Mouse (Mus musculus): ENCODE data around the gene Guca2b.
"Not testable (repeated sequence)": the region's sequence is repeated elsewhere in the genome, so short reads cannot be mapped to it uniquely, and the experiment has no call there.

The Guca2b gene

DNA sequence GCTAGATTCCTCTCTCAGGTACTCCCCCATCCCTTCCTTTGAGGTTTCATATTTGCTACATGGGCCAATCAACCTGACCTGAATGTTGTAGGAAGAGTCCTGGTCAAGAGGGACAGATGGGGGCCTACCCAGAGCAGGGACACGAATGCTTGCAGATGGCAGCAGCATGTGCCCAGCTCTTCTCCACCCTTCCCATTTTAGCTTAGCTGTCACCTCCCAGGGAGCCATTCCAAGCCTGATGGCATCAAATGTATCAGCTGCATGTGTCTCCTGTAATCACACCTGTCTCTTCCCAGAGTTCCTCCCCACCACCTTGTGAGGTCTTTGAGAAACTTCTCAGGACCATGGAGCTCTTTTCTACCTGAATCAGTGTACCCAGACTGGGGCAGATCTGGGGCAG, 1.7 kb downstream of the Guca2b start:
- DNase-seq (ENCODE audit: low read depth, low spot score): no peak

DNA sequence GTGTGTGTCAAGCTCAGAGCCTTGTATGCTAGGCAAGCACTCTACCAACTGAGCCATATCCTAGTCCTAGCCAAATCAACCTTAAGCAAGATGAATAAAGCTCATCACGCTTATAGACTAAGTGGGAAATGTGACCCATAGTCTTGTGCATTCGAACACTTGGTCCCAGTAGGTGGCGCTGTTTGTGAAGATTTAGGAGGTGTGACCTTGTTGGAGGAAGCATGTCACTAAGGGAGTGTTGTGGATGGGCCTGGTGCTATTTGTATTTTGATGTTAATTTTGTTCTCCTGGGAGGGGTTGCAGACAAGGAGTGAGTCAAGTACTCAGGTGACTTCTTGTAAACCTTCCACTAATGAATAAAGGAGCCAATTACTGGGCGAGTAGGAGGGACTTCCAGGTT, 16.1 kb downstream of the Guca2b start:
- peak; percentile 93 for DNase-seq (ENCODE audit: low read depth, low spot score)

GRCm38 (mm10) chr4:119638656-119639055, 20.1 kb downstream of the Guca2b start:
- DNase-seq (ENCODE audit: low read depth, low spot score): peak; percentile 66

- no peak for DNase-seq (ENCODE audit: low read depth, low spot score)
These were observed 20.8 kb downstream of the Guca2b start for GRCm38 (mm10) chr4:119637946-119638345.

DNA sequence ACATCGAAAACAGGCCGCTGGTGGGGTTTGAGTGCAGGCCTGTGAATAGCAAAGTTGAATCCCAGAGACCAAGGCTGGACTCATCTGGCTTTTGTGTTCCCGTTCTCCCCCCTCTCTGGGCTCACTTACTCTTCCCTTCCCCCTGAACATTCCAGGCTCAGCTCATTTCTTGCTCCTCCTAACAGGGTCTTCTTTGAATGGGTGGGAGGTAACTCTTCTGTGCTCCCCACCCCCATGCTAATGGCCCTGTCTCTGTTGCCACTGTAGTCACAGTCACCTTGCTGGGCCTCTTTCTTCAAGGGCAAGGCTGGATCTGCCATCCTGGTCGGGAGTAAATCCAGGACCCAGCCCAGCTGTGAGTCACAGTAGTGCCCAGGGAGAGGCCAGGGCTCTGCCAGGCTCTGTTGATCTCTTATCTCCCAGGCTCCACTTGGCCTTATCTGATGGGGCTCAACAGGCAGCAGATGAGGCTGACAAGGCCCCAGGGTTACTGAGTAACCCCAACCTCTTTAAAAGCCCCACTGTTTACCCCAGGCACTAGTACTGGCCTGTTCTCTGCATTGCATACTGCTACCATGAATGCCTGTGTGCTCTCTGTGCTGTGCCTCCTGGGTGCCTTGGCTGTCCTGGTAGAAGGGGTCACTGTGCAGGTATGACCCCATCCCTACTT, 21.4 kb downstream of the Guca2b start, which contains the start of gene Guca2a:
Gene Guca2a, plus strand, starts transcription at position 529 of the 670 bp plus-strand sequence.
- peak; percentile 66 for DNase-seq (ENCODE audit: low read depth, low spot score)

DNA sequence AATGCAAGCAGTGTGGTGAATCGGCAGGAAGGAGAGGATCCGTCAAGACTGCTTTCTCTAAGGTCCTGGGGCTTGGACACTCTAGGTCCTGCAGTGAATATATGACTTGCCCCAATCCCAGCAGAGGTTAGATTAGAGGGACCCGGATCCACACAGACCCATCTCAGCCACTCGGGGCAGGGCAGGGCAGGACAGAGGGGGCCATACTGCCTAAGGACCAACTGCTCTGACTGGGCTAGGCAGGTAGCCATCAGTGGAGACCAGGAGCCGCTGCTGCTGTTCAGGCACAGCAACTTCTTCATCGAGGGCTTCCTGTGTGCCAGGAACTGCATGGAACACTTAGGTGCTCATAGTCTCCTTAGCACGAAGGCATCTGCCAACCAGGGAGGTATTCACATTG, 22.0 kb downstream of the Guca2b start:
- DNase-seq (ENCODE audit: low read depth, low spot score): no peak

- peak; percentile 44 for DNase-seq (ENCODE audit: low read depth, low spot score)
These were observed 23.1 kb downstream of the Guca2b start for GRCm38 (mm10) chr4:119635686-119636085.

DNA sequence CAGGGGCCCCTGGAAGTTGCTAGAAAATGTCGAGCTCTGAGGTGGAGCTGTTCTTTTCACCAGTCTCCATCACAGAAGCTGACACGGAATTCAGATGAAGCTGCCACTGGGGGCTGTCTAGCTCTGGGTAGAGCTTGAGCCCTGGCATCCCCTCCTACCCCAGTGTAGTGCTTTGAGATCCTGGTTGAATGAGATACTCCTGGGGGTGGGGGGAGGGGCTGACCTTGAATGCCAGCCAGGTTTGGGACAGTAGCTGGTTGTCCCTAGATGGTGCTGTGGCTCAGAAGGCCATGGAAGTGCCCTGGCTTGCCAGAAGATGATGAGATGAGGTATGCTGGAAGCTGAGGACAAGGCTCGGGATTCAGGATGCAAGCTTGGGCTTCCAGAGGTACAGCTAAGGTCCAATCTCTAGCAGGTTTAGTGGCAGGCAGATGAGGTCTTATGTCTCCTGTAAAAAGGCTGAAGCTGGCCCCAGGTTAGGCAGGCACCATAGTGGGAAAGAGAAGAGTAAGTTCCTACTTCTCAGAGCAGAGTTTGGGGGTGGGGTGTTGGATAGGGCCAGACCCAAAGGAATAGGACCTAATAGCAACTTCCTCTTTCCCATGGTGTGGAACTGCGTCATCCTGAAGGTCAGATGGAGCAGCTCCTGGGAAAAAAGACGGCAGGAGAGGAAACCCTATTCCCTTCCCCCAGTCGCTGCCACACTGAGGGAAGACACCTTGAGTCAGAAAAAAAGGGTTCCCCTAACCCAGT, 23.7 kb downstream of the Guca2b start:
- no peak for DNase-seq (ENCODE audit: low read depth, low spot score)

DNA sequence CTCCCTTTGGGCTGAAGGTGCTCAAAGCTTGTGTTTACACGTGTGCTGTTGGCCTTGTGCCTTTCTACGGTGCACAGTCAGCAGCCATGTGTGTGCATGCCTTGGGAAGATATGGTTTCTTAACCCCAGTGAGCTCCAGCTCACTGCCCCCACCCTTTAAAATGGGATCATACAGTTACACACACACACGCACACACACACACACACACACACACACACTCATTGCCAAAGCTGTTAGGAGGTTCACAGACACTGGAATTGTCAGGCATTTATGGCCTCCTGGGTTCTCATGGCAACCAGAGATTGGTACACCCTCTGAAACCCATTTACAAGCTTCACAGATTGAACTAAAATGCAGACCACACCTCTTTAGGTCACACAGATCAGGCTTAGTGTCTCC, 24.8 kb downstream of the Guca2b start:
- no peak for DNase-seq (ENCODE audit: low read depth, low spot score)

DNA sequence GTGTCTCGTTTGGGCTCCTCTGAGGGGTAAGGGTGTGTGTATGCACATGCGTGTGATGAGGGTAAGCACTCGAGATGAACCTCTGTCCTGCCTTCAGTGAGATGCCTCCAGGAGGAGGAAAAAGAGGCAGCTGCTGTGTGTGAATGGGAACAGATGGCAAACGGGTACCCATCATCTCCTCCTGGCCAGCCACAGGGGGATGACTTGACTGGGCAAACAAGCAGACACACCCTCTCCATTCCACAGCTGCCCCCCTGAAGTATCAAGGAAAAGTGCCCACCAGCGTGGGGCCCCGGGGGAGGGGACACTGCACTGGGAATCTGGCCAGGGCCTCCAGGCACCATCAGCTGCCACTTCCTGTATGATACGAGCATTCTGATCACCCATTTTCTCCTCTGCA, 25.4 kb downstream of the Guca2b start:
- DNase-seq (ENCODE audit: low read depth, low spot score): no peak

DNA sequence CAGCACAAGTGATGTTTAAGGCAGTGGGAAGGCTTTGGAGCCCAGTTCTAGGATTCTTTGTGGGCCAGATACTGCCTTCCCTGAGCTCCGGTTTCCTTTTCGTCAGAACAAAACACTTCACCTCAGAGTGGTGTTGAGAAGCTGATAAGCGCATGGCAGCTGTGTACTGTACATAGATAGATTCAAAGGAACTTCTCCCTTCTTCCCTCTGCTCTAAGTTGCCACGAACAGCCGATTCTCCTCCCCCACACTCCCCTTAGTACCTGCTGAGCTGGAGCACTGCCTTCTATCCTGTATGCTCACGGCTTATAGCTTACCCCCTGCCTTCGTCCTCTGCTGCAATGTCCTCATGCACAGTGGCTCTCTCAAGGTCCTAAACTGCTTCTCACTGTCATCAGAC, 26.0 kb downstream of the Guca2b start:
- DNase-seq (ENCODE audit: low read depth, low spot score): no peak

- peak; percentile 89 for DNase-seq (ENCODE audit: low read depth, low spot score)
These were observed 27.4 kb downstream of the Guca2b start for GRCm38 (mm10) chr4:119631115-119631919.

DNA sequence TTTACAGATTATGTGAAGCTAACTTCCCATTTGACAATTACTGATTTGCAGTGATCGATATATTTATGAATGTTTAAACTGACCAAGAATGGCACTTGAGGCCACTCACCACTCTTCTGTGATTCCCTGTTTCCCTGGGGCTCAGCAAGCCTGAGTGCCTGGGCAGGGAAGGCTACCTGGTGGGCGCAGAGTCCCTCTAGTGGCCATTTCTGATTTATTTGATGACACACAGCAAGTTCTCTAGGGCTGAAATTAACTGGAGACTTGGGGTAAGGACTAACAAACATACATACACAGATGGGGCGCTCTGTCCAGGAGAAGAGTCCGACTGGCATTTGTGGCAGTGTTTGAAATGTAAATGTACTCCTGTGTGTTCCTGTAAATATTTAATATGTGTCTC, 30.4 kb downstream of the Guca2b start:
- not testable (repeated sequence) for DNase-seq (ENCODE audit: low read depth, low spot score)

DNA sequence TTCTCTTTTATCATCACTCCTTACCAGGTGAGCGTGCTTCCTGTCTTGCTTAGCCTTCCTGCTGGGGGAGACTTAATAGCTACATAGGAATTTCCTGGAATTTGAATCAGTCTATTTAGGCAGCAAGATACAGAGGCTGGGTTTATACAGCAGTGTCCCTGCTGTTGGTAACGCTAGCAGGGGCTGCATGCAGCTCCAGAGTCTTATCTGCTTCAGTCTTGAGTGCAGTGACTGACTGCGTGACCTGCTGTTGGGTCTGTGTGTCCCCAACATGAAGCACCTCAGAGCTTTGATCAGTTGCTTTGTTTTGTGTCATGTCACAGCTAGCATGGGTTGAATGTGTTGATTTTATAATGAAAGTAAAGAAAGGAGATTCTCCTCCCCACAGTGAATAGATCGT, 31.4 kb downstream of the Guca2b start:
- DNase-seq (ENCODE audit: low read depth, low spot score): no peak

- DNase-seq (ENCODE audit: low read depth, low spot score): no peak
These were observed 31.9 kb downstream of the Guca2b start for GRCm38 (mm10) chr4:119626876-119627275.

DNA sequence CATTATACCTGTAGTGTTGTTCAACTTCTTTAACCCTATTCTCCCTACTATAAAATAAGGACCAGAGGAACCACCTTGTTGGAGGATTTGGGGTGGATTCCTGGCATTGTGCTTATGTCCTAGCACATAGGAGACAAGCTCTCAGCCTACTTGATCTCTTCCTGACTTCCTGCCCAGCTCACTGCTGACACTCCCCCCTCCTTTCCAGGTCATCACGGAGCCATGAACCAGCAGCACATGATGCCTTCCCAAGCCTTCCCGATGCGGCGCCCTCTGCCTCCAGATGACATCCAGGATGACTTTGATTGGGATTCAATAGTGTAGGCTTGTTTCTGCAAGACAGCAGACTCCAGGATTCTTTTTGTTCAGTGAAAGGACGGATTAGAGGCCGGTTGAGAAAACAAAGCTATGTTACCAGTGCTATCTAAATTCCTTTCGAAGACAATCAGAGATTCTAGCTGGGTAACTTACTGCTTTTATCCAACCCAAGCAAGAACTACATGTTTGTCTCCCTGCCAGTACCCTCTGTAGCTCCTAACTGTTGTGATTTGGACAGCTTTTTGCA, 32.6 kb downstream of the Guca2b start:
- DNase-seq (ENCODE audit: low read depth, low spot score): peak; percentile 84

GRCm38 (mm10) chr4:119614724-119615123, 44.0 kb downstream of the Guca2b start:
- no peak for DNase-seq (ENCODE audit: low read depth, low spot score)

DNA sequence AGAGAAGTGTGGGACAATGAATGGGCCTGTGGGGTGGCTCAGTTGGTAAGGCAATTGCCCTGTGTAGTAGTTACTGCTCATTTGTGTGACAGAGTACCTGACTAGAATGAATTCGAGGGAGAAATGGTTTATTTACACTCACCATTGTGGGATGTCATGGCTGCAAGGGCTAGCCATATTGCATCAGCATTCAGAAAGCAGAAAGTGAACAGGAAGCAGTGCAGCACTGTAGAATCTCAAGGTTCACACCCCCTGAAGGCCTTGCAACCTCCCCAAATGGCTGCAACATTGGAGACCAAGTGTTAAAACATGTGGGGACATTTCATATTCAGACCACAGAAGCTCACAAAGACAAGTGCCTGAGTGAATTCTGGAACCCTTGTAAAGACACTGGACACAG, 44.7 kb downstream of the Guca2b start:
- DNase-seq (ENCODE audit: low read depth, low spot score): no peak

DNA sequence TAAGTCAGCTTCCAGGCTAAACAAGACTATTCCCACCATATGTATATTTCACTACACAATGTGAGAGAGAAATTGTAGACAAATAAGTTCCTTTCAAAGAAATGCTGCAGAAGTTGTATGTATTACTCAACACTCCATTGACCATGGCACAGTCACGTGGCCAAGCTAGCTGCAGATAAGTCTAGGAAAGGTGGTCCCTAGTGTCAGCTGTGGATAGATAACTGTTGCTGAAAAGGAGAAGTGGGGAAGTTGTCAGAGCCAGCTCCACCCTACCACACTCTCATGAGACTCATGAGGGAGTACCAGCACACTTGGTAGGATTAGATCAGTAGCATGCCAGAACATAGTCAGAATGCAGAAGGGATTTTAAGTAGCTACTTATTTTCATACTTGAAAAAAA, 49.3 kb downstream of the Guca2b start:
- no peak for DNase-seq (ENCODE audit: low read depth, low spot score)
